Mouse (Mus musculus) E14TG2a.4 (cell line): Measurements from ENCODE around the gene Gpatch8.

Experiments
- CTCF ChIP-seq: conservative IDR thresholded peaks from 2 replicates; pipeline ENCODE4 v1.5.1; 2014; ENCODE audit warnings: low read length
- NANOG ChIP-seq: IDR thresholded peaks from 2 replicates; pipeline ENCODE4 v1.6.1; 2014; ENCODE audit warnings: borderline replicate concordance, low read length, mixed read lengths

DNA sequence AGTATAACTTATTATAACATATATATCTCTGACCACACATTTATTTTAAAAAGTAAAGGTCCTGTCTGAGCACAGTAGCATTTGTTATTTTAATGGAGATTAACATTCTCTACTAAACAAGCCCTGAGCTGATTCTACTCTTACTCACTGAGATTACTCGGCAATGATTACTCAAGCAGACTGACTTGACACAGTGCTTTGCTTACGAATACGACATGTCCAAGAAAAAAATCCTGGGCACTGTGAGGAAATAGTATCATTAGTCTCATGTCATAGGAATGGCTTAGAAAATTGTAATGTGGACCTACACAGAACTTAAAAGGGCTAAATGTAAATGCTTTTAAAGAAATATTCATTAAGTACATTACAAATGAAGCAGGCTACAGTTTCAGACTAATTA lies 20.0 kb downstream of the Gpatch8 start:
- TF ChIP-seq NANOG (no peak), CTCF (no peak)
